Mouse (Mus musculus): Measurements from ENCODE around the gene 4930548H24Rik.
"Not testable (repeated sequence)": the region's sequence is repeated elsewhere in the genome, so short reads cannot be mapped to it uniquely, and the experiment has no call there.

The 4930548H24Rik gene

DNA sequence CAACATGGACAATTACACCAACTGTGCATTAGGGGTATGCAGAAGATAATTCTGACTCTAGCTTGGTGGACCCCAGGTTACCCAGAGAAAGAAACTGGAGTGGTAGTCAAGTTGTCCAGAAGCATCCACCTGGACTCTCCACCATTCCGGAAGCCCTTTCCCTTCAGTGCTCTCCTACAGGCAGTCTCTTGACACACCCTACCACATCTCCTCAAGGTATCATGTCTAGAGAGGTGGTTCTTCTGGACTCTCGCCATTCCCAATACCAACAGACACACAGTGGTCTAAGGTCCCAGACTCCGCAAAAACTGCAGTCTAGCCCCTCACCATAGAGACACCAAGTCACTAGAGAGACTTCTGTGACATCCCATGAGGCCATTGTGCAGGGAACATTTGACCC is at the start of gene 4930548H24Rik:
4930548H24Rik (plus strand) TSS at position 301 of the 400 bp plus-strand sequence.
- no peak for DNase-seq (ENCODE audit: low spot score)

DNA sequence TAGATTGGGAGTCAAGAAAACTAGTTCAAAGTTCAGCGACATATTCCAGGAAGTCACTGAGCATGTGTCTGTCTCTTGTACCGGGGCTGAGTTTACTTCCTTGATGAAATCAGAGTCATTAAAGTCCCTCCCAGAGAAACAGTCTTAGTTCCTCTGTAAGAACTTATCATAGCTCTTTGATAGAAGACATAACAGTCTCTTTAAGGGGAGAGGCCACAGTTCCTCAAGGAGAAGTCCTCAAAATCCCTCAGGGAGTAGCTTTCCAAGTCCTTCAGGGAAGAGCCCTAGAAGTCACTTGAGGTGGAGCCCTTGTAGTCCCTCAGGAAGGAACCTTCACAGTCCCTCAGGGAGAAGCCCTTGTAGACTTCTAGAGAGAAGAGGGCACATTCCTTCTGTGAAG is 34.2 kb upstream of the 4930548H24Rik start:
- no peak for DNase-seq (ENCODE audit: low spot score)

DNA sequence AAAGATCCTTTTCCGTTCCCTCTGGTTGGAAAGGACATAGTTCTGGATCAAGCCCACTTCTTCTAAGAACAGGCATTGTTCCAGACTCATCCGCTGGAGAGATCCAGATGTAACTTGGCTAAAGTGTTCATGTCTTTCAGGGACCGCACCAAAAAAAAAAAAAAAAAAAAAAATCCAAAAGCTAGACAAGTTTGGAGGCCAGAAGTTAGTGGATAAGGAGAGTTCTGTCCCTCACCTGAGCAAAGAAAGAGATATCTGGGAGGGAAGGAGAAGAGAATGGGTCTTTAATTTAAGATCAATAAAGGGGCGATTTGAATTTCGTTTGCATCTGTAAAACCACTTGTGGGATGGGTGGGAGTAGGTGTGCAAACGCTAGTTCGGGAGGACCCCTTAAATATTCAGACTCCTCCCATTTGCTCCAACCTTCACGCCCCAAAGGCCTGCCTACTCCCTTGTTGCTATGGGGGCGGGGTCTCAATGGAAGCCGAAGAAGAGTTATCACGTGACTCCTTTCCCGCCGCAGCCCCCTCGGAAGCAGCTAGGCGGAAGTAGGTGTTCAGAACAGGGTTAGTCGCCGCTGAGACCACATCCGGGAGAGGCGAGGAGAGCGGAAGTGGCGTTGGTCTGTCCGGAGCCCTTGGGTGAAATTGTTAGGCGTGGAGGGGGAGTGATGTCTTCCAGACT is 33.5 kb upstream of the 4930548H24Rik start, which contains the start of gene Zfp512:
Zfp512 (plus strand) TSS at position 554 of the 684 bp plus-strand sequence.
- DNase-seq (ENCODE audit: low spot score): peak; percentile 95

DNA sequence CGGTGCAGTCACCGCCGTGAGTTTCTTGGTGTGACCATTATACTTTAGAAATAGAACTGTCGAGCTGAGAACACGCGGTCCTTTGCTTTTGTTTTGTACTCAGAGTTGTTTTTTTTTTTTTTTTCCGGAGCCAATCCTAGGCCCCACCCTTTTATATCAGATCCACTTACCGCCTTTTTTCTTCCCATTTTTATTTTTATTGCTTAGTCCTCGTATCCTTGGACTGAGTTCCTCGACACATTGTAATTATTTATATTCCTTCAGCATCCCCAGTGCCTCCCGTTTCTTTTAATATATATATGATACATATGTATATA is 33.0 kb upstream of the 4930548H24Rik start:
- no peak for DNase-seq (ENCODE audit: low spot score)

DNA sequence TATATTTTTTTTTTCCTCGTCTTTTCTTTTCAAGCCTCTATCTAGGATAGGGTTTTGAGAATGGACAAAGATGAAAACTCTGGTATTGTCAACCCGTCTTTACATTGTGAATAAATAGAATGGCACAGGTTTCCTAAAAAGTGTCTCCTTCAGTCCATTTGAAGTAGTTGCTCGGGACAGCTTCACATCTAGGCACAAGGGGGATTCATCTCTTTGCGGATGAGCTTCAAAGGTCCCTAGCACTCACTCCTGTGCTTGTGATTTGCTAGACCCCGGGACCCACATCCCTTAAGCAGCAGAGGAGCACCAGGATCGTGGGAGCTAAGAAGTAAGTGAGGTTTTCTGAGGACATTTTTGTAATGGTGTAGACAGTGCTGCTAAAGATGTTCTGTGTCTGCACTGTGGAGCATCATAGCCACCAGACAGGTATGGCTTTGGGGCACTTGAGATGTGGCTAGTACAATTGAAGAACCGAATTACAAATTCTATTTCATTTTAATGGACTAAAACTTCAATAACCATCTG is 32.6 kb upstream of the 4930548H24Rik start:
- no peak for DNase-seq (ENCODE audit: low spot score)

DNA sequence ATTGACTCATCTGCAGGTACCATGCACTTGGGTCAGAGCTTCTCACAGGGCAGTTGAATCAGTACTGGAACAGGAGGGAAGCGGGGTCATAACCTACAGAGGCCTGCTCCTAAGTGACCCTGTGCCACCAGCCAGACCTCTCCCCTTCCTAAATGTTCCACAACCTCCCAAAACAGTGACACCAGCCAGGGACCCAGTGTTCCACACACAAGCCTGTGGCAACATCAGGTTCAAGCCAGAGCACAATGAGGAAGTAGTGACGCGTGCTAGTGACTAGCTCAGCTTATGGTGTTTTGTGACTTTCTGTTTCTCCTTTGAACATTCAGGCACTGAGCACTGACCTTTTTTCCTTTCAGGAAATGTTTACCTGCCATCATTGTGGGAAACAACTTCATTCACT is 17.7 kb upstream of the 4930548H24Rik start:
- no peak for DNase-seq (ENCODE audit: low spot score)

DNA sequence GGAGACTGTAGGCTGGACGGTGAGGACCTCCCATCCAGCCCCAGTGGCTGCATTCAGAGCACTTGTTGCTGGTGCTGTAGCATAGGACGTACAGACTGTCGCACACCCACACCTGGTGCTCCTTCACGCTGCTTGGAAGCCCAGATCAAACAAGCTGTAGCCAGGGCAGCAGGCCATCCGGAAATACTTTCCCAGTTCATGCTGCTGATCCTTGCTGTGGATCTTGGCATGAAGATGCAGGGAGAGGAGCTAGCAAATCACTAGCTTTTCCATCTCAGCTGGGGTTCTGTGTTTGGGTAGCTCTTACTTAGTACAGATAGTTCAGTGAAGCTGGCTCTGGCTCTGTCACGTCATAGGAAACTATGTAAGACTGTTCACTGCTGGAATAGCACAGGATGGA is 15.8 kb upstream of the 4930548H24Rik start:
- DNase-seq (ENCODE audit: low spot score): no peak

DNA sequence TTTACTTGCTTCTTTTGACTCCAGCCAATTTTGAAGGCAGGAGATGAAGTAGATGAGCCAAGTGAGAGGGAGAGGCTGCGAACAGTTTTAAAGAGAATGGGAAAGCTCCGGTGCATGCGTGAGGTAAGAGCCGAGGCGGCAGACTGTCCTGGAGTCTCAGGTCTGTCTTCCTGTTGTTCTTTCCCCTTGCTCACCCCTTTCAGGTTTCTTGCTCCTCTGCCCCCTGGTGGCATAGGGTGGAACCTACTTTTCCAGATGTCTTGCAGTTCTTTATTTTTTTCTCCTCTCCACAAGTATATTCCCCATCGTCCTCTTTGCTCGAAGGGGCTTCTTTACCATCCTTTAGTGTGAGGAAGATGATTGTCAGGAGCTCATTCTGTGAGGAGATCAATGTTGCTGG is 15.2 kb upstream of the 4930548H24Rik start:
- DNase-seq (ENCODE audit: low spot score): no peak

DNA sequence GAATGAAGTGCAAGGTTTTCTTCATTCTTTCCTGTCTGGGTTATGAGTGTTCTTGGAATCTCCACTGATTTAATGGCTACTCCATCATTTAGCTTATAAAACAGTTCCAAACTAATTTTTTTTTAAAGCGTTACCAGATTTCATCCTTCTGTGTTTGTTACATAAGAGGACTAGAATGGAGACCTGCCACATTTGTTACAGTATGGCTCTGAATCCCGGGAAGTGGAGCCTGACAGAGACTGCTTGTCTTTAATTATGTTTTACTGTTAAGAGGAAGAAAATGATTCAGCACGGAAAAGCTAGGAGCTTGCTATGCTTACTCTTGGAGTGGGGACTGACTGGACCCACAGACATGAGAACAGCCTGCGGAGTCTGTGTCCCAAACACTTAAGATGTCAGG is 5.0 kb upstream of the 4930548H24Rik start:
- DNase-seq (ENCODE audit: low spot score): no peak

DNA sequence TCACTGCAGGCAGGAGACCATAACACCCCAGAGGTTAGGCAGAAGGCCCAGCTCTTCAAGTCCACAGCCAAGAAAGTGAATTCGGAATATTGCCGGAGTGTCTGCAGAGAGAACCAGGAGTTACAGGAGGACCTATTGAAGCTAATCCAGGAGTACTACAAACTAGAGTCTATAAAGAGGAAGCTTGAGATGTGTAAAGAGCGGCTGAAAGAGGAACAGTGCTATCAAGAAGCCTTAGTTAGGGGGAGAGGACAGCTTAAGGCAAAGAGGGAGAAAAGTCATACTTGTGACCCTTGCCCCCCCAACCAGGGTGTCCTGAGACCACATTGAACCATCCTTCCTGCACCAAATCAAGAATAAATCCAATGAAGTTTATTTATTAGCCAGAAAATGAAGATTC is 2.3 kb downstream of the 4930548H24Rik start:
- DNase-seq (ENCODE audit: low spot score): no peak

DNA sequence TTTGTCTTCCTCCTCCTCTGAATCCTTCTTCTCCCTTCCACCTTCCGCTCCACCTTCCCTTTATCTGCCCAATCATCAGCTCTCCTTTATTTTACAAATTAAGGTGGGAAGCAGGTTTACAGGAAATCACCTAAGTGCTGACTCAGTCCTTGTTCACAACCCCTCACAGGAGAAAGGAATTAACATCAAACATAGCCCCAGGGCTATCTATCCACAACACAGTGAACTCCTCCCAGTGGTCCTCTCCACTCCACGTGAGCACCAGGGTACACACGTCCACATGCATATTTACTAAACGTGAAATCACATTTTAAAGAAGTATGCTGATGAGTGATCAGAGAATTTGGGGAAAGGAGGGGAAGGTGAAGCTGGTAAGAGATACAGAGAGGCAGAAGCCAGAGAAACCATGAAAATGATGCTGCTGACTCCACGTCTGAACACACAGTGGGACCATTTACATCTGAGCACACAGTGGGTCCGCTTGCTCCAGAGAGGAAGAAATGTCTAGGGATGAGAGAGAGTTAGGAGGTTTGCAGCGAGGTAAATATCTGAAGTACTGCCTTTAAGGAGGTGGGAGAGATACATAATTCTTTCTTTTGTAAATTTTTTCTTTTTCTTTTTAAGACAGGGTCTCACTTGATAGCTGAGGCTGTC is 3.7 kb downstream of the 4930548H24Rik start:
- no peak for DNase-seq (ENCODE audit: low spot score)

DNA sequence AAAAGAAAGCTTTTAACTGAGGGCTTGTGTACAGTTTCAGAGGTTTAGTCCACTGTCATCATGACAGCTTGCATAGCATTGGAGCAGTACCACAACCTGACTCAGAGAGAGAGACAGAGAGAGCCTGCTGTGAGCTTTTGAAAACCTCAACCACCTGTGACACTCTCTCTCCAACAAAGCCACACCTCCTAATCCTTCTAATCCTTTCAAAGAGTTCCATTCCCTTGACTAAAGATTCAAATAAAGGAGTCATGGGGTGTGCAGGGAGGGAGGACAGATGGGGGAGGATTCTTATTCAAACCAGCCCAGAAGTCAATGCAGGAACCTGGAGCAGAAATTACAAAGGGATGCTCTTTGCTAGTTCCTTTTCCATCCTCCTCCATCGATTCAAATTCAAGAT is 6.5 kb downstream of the 4930548H24Rik start:
- no peak for DNase-seq (ENCODE audit: low spot score)

DNA sequence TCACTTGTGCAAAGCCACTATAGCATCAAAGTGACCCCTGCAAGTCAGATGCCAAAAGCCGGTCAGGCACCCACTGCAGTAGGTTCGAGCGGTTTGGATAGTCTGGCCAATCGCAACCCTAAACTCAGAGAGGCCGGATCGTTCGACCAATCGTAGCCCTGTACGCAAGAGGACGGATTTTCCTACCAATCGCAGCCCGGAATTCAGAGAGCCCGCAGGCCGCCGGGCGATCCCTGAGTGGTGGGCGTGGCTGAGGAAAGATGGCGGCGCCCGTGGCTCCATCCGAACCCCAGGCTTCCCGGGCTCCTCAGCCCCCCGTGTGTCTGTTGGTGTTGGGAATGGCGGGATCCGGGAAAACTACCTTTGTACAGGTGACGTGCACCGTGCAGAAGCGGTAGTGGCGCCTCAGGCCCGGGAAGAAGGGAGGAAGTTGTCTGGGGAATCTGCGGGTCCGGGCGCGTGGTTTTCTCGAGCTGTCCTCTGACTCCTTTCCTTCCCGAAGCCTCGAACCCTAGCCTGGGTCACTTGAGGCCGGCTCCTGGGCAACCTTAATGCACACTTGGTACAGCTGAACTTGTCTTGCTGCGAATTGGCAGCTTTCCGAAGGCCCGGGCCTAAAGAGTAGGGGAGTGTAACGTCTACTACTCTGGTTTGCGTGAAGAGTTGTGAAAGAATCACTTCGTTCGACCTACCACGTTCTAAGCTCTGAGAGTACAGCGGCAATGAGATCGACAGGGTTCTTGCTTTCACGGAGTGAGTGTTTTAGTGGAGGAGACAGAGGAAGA is 9.2 kb downstream of the 4930548H24Rik start, which contains the start of gene Gpn1:
Gpn1 (plus strand) TSS at position 229 of the 785 bp plus-strand sequence.
- peak; percentile 81 for DNase-seq (ENCODE audit: low spot score)

DNA sequence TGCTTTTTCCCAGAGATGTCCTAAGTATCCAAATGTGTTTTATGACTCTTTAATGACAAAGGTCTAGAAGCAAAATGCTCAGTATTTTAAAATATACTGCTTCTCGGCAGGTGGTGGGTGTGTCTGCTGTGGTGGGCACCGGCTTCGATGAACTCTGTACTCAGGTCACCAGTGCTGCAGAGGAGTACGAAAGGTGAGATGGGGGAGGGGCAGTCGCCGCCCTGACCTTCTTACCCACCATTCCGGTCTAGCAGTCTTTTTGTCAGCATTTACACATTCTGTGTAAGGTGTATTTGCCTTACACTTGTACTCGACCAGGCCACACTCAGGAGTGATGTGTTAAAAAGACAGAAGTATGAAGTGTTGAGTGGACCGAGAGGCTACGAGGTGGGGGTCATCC is 19.3 kb downstream of the 4930548H24Rik start:
- DNase-seq (ENCODE audit: low spot score): no peak

DNA sequence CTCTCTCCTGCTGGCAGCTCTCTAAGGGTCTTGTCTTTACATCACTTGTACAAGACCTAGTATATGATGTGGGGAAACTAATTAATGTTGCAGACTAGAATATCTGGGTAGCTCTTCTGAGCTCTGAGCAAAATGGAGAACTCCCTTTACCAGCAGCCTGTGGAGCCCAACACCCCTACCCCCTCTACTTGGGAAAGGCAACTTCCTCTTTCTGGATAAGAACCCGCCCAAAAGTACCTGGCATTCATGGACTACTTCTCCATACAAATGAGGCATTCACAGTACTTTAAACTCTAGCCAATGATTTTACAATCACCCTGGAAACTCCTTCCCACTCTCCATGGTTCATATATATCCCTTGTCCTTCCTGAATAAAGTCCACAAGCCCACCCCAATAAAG is 26.9 kb downstream of the 4930548H24Rik start:
- no peak for DNase-seq (ENCODE audit: low spot score)

DNA sequence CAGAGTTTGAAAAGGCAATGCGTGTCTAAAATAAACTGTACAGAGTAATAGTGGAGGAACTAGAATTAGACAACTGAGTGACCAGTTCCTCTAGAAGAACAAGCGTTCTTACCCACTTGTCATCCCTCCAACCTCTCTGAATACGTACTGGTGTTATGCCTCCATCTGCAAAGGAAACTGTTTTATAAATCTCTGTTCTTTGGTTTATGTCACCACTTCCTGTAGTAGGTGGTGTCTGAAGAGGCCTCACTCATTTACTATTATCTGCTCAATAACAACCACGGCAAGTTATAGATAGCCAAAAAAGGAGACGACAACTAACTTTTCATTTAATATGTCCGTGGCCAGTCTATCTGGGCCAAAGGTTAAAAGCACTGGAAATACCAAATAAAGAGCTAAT is 35.0 kb downstream of the 4930548H24Rik start:
- no peak for DNase-seq (ENCODE audit: low spot score)

DNA sequence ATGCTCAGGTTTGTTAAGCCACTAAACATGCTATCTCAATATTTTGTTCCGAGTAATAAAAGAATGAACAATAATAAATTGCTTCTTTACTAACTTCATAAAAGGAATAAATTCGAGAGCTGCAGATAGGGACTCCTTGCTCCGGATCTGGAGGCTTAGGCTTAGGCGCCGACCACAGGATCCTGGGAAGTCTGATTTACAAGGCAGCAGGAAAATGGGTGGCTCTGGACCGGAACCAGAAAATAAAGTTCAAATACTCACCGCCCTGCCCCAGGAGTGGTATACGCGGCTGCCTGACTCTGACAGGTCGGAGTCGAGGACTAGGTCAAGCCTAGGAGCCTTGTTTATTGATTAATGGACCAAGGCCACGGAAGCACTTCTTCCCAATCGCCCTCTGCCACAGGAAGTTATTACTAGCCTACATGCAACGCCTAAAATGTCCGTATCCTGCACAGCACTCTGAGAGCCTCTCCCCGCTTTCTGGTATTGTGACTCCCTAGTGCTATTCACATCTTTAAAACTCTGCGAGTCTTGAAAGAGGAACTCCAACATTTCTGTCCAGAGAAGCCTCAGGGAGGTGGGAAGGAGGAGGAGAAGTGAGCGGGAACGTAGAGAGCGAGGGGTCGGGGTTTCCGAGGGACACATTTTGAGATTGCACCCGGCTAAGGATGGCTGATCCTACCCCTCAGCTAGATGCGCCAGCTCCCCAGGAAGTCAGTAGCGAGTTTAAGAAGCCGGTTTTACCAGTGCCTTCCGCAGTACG is 41.0 kb downstream of the 4930548H24Rik start, which contains the start of gene Slc4a1ap:
Slc4a1ap (plus strand) TSS at position 642 of the 763 bp plus-strand sequence.
- DNase-seq (ENCODE audit: low spot score): peak; percentile 28

DNA sequence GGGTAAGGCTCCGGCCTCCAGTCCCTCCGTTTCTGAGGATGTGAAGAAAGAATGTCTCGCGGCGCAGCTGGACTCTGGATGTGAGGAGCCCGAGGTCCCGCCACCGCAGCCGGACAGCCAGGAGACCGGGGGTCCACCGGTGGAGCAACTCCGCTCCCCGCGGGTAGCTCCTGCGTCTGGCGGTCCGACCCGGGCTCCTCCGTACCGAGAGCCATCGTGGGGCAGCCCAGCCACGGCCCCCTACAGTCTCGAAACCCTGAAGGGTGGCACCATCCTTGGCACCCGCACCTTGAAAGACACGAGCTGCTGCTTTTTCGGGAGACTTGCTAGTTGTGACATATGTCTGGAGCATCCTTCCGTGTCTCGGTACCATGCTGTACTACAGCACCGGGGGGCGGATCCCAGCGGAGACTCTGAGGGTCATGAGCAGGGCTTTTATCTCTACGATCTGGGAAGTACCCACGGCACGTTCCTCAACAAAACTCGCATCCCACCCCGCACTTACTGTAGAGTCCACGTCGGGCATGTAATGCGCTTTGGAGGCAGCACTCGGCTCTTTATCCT is 41.7 kb downstream of the 4930548H24Rik start:
- no peak for DNase-seq (ENCODE audit: low spot score)

DNA sequence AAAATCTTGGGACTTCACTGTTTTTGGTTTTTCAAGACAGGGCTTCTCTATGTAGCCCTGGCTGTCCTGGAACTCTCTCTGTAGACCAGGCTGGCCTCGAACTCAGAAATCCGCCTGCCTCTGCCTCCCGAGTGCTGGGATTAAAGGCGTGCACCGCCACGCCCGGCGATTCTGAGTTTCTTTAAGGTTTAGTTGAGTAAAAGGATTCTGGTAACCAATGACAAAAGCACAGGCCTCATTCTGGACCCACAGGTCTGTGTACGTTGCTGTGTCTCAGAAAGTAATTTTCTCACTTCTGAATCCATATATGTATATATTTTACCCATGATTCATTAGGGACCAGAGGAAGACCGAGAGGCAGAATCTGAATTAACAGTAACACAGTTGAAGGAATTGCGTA is 42.2 kb downstream of the 4930548H24Rik start, which contains the start of gene Supt7l:
Supt7l (minus strand) TSS at position 101 of the 400 bp plus-strand sequence.
- not testable (repeated sequence) for DNase-seq (ENCODE audit: low spot score)

DNA sequence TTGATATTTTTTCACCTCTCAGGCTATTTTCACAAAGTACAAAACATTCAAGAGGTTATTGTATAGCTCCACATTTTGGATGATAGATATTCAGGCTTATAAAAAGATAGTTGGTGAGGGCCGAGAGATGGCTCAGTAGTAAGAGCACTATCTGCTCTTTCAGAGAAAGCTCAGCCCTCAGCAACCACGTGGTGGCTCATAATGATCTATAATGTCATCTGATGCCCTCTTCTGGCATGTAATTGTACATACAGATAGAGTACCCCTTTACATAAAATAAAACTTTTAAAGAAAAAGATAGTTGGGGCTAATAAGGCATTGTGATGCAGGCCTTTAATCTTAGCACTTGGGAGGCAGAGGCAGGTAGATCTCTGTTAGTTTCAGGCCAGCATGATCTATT is 43.0 kb downstream of the 4930548H24Rik start:
- no peak for DNase-seq (ENCODE audit: low spot score)

DNA sequence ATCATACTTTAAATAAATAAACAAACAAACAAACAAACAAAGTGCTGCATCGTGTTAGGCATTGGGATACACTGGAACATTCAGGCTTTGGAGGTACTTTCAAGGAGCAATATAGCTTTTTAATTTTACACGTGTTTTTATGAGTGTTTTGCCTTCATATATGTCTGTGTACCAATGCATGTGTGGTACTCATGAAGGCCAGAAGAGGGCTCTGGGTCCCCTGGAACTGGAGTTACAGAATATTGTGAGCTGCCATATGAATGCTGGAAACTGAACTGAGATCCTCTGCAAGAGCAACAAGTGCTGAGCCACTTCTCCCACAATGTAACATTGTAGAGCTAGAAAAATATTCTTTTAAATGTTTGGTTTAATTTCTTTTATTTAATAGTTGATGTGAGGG is 49.7 kb downstream of the 4930548H24Rik start:
- DNase-seq (ENCODE audit: low spot score): no peak

Measured in ovary, adult 18-20 months (tissue).